Mouse (Mus musculus) spleen, postnatal 0 days (tissue): Measurements from ENCODE around the gene Pcid2. TPM values are rescaled to one million over a fixed set of nuclear protein-coding genes. Genes with fewer than 3 reads are reported as not detected.

Source experiments
- polyA plus RNA-seq: library from polyadenylated mRNA; unstranded; fragments of >200 nt; fragmentation: Nextera tagmentation; extraction: Ambion mirVana; gene quantifications from 2 replicates; pipeline ENCODE4 v1.2.1, GENCODE M21; 2015

The Pcid2 gene
- 15.8 and 17.3 TPM in 2 replicates for polyA plus RNA-seq

GRCm38 (mm10) chr8:13105087-13105881 is at the start of gene Pcid2, which contains the start of gene Cul4a:
Pcid2 (minus strand) TSS chr8:13105459.
Cul4a (plus strand) TSS chr8:13105621.

DNA sequence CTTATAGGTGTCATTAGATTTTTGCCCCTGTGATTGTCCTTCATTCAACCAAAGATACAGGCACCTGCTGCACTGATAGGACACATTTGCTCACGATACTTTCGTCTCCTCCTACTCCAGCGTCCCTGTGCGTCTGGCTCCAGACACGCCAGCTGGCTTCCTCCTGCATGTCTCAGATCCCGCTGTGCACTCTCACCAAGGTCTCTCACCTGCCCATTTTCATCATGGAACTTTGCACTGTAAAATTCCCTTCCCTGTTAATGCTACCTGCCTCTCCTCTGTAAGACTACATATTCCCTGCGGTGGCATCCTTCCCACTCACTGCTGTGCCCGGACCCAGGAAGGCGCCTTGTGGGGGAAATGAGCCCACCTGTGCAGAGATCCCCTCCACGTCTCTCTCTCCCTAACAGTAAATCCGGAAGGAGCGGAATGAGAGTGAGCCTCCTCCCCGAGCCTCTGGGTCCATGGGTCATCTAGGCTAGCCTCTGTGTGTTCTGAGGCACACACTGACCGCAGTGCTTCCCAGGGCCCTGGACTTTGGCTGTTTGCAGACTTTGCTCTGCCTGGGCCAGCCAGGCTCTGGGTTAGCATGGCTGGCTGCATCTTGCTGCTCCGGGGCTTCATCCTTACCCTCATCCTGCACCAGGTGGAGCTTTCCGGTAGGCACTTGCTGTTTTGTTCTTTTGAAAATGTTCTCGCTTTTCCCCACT is 44.7 kb downstream of the Pcid2 start, which contains the start of gene Proz:
Gene Proz (plus strand): TSS at position 474 of the 710 bp plus-strand sequence.

DNA sequence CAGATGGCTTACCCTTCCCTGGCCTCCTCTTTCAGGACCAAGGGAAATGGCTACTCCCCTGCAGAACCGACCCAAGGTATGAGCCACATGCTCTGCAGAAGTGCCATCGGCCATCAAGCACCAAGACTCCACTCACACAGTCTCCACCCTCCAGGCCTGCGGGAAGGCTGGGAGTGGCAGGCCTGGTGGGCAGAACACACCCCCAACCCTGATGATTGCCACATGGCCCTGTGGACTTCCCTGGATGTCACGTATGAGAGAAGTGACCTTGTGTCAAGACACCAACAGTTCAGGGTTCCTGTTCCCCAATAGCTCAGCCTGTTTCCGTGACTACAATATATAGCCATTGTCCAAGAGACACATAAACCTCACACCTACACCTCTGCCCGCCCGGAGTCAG is 68.2 kb downstream of the Pcid2 start, which contains the start of gene F10:
Gene F10 (plus strand): TSS at position 294 of the 400 bp plus-strand sequence.

Other genes starting within 250 kb of the Pcid2 start
- gene Mcf2l, start 231.7 kb downstream of the Pcid2 start, polyA plus RNA-seq: 2.6 and 3.0 TPM in 2 replicates
- gene F7, start 79.4 kb downstream of the Pcid2 start, polyA plus RNA-seq: 0.26 and 0.51 TPM in 2 replicates
- 6.5 and 7.0 TPM in 2 replicates for gene F10, start 68.2 kb downstream of the Pcid2 start, polyA plus RNA-seq
- 0.14 and 0.30 TPM in 2 replicates for gene Proz, start 44.5 kb downstream of the Pcid2 start, polyA plus RNA-seq
- gene Cul4a, start 162 bp upstream of the Pcid2 start, polyA plus RNA-seq: 92.5 and 94.2 TPM in 2 replicates
- 155 and 184 TPM in 2 replicates for gene Lamp1, start 53.7 kb upstream of the Pcid2 start, polyA plus RNA-seq
- 5.9 and 7.3 TPM in 2 replicates for gene Grtp1, start 95.2 kb upstream of the Pcid2 start, polyA plus RNA-seq
- not detected in 2 replicates for gene Adprhl1, start 148.7 kb upstream of the Pcid2 start, polyA plus RNA-seq
- gene Dcun1d2, start 182.7 kb upstream of the Pcid2 start, polyA plus RNA-seq: 8.3 and 9.5 TPM in 2 replicates
- 9.6 and 11.7 TPM in 2 replicates for gene Tmco3, start 182.7 kb upstream of the Pcid2 start, polyA plus RNA-seq
- gene Tfdp1, start 233.3 kb upstream of the Pcid2 start, polyA plus RNA-seq: 137 and 139 TPM in 2 replicates